Mouse (Mus musculus) heart, embryonic 11.5 days (tissue): Measurements from ENCODE around the gene Cyp2c70. TPM values are rescaled to one million over a fixed set of nuclear protein-coding genes. Genes with fewer than 3 reads are reported as not detected.
"Not testable (repeated sequence)": the region's sequence is repeated elsewhere in the genome, so short reads cannot be mapped to it uniquely, and the experiment has no call there.

Source experiments
- ATAC-seq: fragments of 200-750 bp; cut with Nextera tagmentation; replicated peaks from 2 replicates; pipeline ENCODE4 v1.8.0; 2017; ENCODE audit warnings: moderate library complexity; ENCODE audit not compliant: insufficient number of reproducible peaks, low FRiP score, low TSS enrichment
- H3K27ac ChIP-seq: fragments of 300-500 bp; sonication (generic); 2 replicates; pipeline ENCODE4 v1.5.1; 2014; ENCODE audit warnings: mild to moderate bottlenecking, low read depth, low read length
- H3K27me3 ChIP-seq: fragments of 300-500 bp; sonication (generic); 2 replicates; pipeline ENCODE4 v1.6.1; 2014; ENCODE audit warnings: mild to moderate bottlenecking, low read length, mixed read lengths; ENCODE audit not compliant: control insufficient read depth, insufficient read depth
- H3K36me3 ChIP-seq: fragments of 300-500 bp; sonication (generic); 2 replicates; pipeline ENCODE4 v1.6.1; 2014; ENCODE audit warnings: mild to moderate bottlenecking, low read length, moderate library complexity, mixed read lengths; ENCODE audit not compliant: control insufficient read depth, insufficient read depth
- H3K4me1 ChIP-seq: fragments of 300-500 bp; sonication (generic); 2 replicates; pipeline ENCODE4 v1.6.1; 2014; ENCODE audit warnings: low read length; ENCODE audit not compliant: control insufficient read depth, insufficient read depth
- H3K4me2 ChIP-seq: fragments of 300-500 bp; sonication (generic); 2 replicates; pipeline ENCODE4 v1.6.1; 2014; ENCODE audit warnings: mild to moderate bottlenecking, moderate library complexity
- H3K4me3 ChIP-seq: fragments of 300-500 bp; sonication (generic); 2 replicates; pipeline ENCODE4 v1.5.1; 2014; ENCODE audit warnings: low read depth, low read length
- H3K9ac ChIP-seq: fragments of 300-500 bp; sonication (generic); 2 replicates; pipeline ENCODE4 v1.6.1; 2014; ENCODE audit warnings: mild to moderate bottlenecking, low read depth, low read length, moderate library complexity
- H3K9me3 ChIP-seq: fragments of 300-500 bp; sonication (generic); replicated peaks from 2 replicates; pipeline ENCODE4 v1.6.1; 2016; ENCODE audit warnings: low read length; ENCODE audit not compliant: control insufficient read depth
- WGBS: fragments of 180-500 bp; shearing (Covaris S2); extraction: QIAGEN DNeasy Blood & Tissue Kit; methylation state at CpG from one replicate; pipeline ENCODE4 v1.1.7; 2014; ENCODE audit not compliant: insufficient replicate concordance; 5-methylcytosine and 5-hydroxymethylcytosine counted together
- polyA plus RNA-seq: library from polyadenylated mRNA; unstranded; fragments of >200 nt; fragmentation: Nextera tagmentation; extraction: Ambion mirVana; gene quantifications from 2 replicates; pipeline ENCODE4 v1.2.1, GENCODE M21; 2014

Cyp2c70 gene
- polyA plus RNA-seq, 1 experiment from 2014 or later = not detected

DNA sequence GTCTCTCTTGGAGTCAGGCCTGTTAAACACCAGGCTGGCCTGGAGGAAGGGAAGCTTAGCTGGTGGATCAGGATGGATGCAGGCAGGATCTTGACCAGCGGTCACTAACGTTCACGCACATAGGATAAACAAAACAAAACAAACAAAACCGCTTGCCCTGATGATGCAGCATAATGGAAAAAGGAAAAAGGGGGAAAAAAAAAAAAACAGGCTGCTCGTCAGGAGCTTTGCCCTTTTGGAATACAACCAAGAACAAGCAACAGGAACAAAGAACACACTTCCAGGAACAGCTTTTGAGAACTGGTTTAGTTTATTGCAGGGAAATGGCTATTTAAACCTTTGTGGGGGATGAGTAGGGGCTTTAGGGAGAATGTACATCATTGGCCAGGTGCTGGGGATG is 33.7 kb upstream of the Cyp2c70 start:
- Histone ChIP-seq H3K4me3 (no peak overlapping the region), H3K36me3 (no peaks in the 10 kb centered on the region), H3K27me3 (no peaks in the 10 kb centered on the region), H3K27ac (no peak overlapping the region), H3K4me1 (no peaks in the 10 kb centered on the region), H3K4me2 (no peak overlapping the region), H3K9ac (no peak overlapping the region), H3K9me3 (no peaks in the 10 kb centered on the region)
- WGBS = 67% methylated on average over 5 of the region's 5 CpGs
- ATAC-seq = no peak

DNA sequence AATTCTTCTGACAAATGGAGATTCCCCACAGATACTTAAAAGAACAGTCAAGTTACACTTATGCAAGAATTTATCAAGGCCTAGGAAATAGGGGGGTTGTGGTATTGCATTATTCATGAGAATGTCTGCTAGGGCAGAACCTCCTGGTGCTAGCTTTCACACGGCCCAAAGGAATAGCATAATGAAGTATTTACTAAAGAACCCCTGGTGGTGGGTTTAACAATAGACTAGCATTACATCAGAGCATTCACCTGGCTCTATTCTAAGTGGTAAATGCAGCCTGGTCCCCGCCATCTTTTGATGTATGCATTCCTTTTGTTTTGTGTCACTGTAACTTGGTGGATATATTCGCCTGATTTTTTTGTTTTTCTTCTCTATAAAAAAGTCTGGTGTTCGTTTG is 15.8 kb upstream of the Cyp2c70 start:
- H3K4me3 ChIP-seq, H3K9me3 ChIP-seq, H3K36me3 ChIP-seq, H3K4me1 ChIP-seq, H3K27ac ChIP-seq, H3K9ac ChIP-seq, H3K27me3 ChIP-seq, H3K4me2 ChIP-seq, ATAC-seq: not testable (repeated sequence)
- 74% methylated on average over 4 of the region's 4 CpGs for WGBS

GRCm38 (mm10) chr19:40190596-40190995 is 3.5 kb upstream of the Cyp2c70 start:
- H3K36me3 ChIP-seq = no peaks in the 10 kb centered on the region
- H3K4me2 ChIP-seq = no peak overlapping the region
- ATAC-seq = no peak
- H3K27me3 ChIP-seq = no peaks in the 10 kb centered on the region
- 86% methylated on average over 10 of the region's 10 CpGs for WGBS
- H3K27ac ChIP-seq = no peak overlapping the region
- H3K9ac ChIP-seq = no peak overlapping the region
- no peak overlapping the region for H3K4me3 ChIP-seq
- H3K9me3 ChIP-seq = no peaks in the 10 kb centered on the region
- no peaks in the 10 kb centered on the region for H3K4me1 ChIP-seq

DNA sequence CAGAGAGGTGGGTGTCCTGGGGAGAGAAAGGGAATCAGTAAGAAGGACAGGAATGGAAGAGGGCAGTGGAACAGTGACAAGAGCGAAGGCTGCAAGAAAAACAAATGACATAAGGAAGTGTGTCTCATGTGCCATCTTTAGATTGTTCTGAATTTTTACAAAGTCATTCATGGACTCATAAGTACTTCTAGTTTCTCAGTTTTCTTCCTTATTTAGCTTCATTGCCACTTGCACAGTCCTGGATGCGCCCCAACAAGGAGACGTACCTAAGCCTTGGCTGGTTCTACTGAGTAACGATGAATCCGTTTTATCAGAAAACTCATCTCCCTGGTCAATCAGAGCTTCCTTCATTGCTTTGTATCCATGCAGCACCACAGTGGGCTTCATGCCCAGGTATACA is 3.5 kb downstream of the Cyp2c70 start:
- no peaks in the 10 kb centered on the region for H3K9me3 ChIP-seq
- no peaks in the 10 kb centered on the region for H3K27me3 ChIP-seq
- no peak overlapping the region for H3K4me3 ChIP-seq
- H3K4me2 ChIP-seq = no peak overlapping the region
- no peak for ATAC-seq
- no peak overlapping the region for H3K27ac ChIP-seq
- no peaks in the 10 kb centered on the region for H3K4me1 ChIP-seq
- no peaks in the 10 kb centered on the region for H3K36me3 ChIP-seq
- H3K9ac ChIP-seq = no peak overlapping the region
- WGBS = 86% methylated on average over 5 of the region's 5 CpGs

GRCm38 (mm10) chr19:40178311-40178710 is 8.8 kb downstream of the Cyp2c70 start:
- Histone ChIP-seq H3K9me3 (no peaks in the 10 kb centered on the region), H3K4me1 (no peaks in the 10 kb centered on the region), H3K27me3 (no peaks in the 10 kb centered on the region), H3K27ac (no peak overlapping the region), H3K4me2 (no peak overlapping the region), H3K4me3 (no peak overlapping the region), H3K9ac (no peak overlapping the region), H3K36me3 (no peaks in the 10 kb centered on the region)
- 70% methylated on average over 4 of the region's 4 CpGs for WGBS
- 0 out of 2 replicates have a peak, but pooled peaks have one; percentile 14 for ATAC-seq

DNA sequence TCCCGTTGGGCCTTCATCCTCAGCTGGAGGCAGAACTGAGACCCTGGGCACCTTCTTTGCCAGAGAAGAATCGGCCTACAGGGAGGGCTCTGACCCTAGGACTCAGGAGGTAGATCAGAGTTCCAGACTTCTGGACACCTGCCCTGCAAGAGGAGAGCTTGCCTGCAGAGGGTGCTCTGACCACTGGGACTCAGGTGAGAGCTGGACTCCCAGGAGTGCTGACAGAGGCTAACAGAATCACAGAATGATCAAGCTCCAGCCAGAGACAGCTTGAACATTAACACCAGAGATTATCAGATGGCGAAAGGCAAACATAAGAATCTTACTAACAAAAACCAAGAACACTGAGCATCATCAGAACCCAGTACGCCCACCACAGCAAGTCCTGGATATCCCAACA is 18.7 kb downstream of the Cyp2c70 start:
- H3K27me3 ChIP-seq, H3K4me1 ChIP-seq, H3K9me3 ChIP-seq, ATAC-seq, H3K36me3 ChIP-seq, H3K27ac ChIP-seq, H3K9ac ChIP-seq, H3K4me3 ChIP-seq, H3K4me2 ChIP-seq: not testable (repeated sequence)
- 77% methylated on average over 4 of the region's 4 CpGs for WGBS

DNA sequence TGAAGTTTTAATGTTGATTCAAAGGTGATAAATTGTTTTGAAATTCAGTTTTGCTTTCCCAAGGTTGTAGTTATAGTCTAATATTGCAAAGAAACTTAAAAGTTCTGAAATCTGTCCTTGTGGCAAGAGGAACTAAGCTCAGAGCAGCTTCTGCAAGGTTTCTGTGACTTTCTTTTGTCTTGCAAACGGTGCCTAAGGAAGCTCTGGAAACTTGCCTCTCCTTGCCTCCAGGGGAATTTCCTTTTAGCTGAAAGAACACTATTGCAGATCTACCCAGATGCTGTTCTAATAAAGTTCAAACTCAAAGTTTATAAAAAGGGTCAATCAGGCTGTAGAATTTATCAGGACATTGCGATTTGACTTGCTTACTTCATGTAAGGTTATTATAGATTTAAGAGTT is 60.1 kb downstream of the Cyp2c70 start:
- ATAC-seq, H3K9me3 ChIP-seq, H3K4me1 ChIP-seq, H3K4me3 ChIP-seq, H3K4me2 ChIP-seq, H3K27ac ChIP-seq, H3K36me3 ChIP-seq, H3K27me3 ChIP-seq, H3K9ac ChIP-seq: not testable (repeated sequence)
- WGBS = 28% methylated on average over 2 of the region's 2 CpGs

DNA sequence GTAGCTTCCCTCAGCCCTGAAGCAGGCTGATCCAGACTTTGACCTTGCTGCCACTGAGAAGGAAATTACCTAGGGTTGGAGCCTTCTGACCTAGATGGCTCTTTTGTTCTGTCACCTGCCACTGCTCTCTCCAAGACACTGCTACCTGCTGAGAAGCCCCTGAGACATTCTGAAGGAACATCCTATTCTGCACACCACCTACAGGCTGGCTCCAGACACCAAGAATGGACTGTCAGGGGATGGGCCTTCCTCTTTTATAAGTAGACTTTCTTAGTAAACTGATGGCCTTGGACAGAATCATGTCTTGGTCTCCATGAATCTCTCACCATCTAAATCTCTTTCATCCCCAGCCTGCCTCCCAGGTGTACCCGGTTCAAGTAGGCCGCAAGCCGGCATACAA is 62.0 kb downstream of the Cyp2c70 start:
- not testable (repeated sequence) for H3K9me3 ChIP-seq, H3K27me3 ChIP-seq, H3K27ac ChIP-seq, H3K4me2 ChIP-seq, H3K4me1 ChIP-seq, ATAC-seq, H3K4me3 ChIP-seq, H3K9ac ChIP-seq, H3K36me3 ChIP-seq
- 82% methylated on average over 3 of the region's 3 CpGs for WGBS

DNA sequence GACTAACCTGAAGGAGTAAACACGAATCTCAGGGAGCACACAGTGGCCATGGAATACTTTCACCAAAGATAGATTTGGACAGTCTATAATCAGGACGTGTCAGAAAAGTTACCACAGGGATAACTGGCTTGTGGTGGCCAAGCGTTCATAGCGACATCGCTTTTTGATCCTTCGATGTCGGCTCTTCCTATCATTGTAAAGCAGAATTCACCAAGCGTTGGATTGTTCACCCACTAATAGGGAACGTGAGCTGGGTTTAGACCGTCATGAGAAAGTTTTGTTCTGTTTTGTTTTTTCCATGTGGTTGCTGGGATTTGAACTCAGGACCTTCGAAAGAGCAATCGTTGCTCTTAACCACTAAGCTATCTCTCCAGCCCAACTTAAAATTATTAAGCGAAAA is 67.5 kb downstream of the Cyp2c70 start:
- not testable (repeated sequence) for H3K4me1 ChIP-seq, H3K4me2 ChIP-seq, H3K9me3 ChIP-seq, H3K27ac ChIP-seq, H3K36me3 ChIP-seq, H3K27me3 ChIP-seq, H3K4me3 ChIP-seq, ATAC-seq, H3K9ac ChIP-seq
- 72% methylated on average over 13 of the region's 13 CpGs for WGBS
